Mouse (Mus musculus): ENCODE results near the gene Olfr985. TPM values are rescaled to one million over a fixed set of nuclear protein-coding genes. Genes with fewer than 3 reads are reported as not detected.

Olfr985 gene
- polyA plus RNA-seq, 1 experiment = 0.07 TPM

GRCm38 (mm10) chr9:40094769-40095168, 35.2 kb downstream of the Olfr985 start:
- DNase-seq (ENCODE audit: low read depth) = peak; percentile 1
- TF ChIP-seq CTCF (IDR thresholded peaks at IDR 0.05; ENCODE audit: borderline replicate concordance, extremely low read depth, insufficient read depth, insufficient read length) (no peak), POLR2A (IDR thresholded peaks at IDR 0.05; ENCODE audit: borderline replicate concordance, extremely low read depth, insufficient read depth, insufficient read length, poor library complexity, severe bottlenecking) (no peak)

GRCm38 (mm10) chr9:40093495-40093894, 36.5 kb downstream of the Olfr985 start, which contains the start of gene Olfr983:
Olfr983 (minus strand) TSS chr9:40093595.
- DNase-seq (ENCODE audit: low read depth) = no peak
- TF ChIP-seq CTCF (IDR thresholded peaks at IDR 0.05; ENCODE audit: borderline replicate concordance, extremely low read depth, insufficient read depth, insufficient read length) (no peak), POLR2A (IDR thresholded peaks at IDR 0.05; ENCODE audit: borderline replicate concordance, extremely low read depth, insufficient read depth, insufficient read length, poor library complexity, severe bottlenecking) (no peak)

Other genes starting within 250 kb of the Olfr985 start
- not detected in 2 replicates for gene Olfr229, start 222.8 kb downstream of the Olfr985 start, polyA plus RNA-seq (2012; rRNA removed)
- gene Olfr974, start 192.7 kb downstream of the Olfr985 start, polyA plus RNA-seq (2012; rRNA removed) = not detected in 2 replicates
- 0.04 and 0.07 TPM in 2 replicates for gene Olfr975, start 178.1 kb downstream of the Olfr985 start, polyA plus RNA-seq (2012; rRNA removed)
- not detected in 2 replicates for gene Olfr976, start 169.1 kb downstream of the Olfr985 start, polyA plus RNA-seq (2012; rRNA removed)
- not detected in 2 replicates for gene Olfr978, start 138.1 kb downstream of the Olfr985 start, polyA plus RNA-seq (2012; rRNA removed)
- not detected in 2 replicates for gene Olfr979, start 126.7 kb downstream of the Olfr985 start, polyA plus RNA-seq (2012; rRNA removed)
- gene Olfr980, start 120.6 kb downstream of the Olfr985 start, polyA plus RNA-seq (2012; rRNA removed) = not detected in 2 replicates
- not detected in 2 replicates for gene Olfr981, start 108.7 kb downstream of the Olfr985 start, polyA plus RNA-seq (2012; rRNA removed)
- not detected in 2 replicates for gene Olfr982, start 56.4 kb downstream of the Olfr985 start, polyA plus RNA-seq (2012; rRNA removed)
- not detected in 2 replicates for gene Olfr983, start 36.6 kb downstream of the Olfr985 start, polyA plus RNA-seq (2012; rRNA removed)
- not detected in 2 replicates for gene Olfr984, start 16.0 kb downstream of the Olfr985 start, polyA plus RNA-seq (2012; rRNA removed)
- not detected in 2 replicates for gene Tmem225, start 17.9 kb upstream of the Olfr985 start, polyA plus RNA-seq (2012; rRNA removed)
- not detected in 2 replicates for gene Olfr986, start 50.7 kb upstream of the Olfr985 start, polyA plus RNA-seq (2012; rRNA removed)
- gene Zfp202, start 62.1 kb upstream of the Olfr985 start, polyA plus RNA-seq (2012; rRNA removed) = 6.7 and 9.4 TPM in 2 replicates
- 85.2 and 120 TPM in 2 replicates for gene Scn3b, start 139.0 kb upstream of the Olfr985 start, polyA plus RNA-seq (2012; rRNA removed)